Mouse (Mus musculus): ENCODE measurements around the gene Btbd7.

DNA sequence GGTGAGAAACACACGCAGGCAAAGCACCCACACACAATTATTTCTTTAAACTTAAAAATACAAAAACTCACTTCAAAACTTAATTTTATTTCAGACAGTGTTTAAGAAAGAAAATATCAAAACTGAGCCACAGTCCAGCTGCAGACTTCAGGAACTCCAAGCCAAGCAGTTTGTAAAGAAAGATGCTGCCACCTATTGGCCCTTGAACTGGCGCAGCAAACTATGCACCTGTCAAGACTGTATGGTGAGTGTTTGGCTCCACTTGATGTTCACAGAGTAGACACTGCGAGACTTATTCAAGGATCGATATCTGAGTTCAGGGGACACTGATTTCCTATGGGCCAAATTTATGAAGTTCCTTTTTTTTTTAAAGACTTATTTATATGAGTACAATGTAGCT lies 109.3 kb downstream of the Btbd7 start:
- TF ChIP-seq TAL1 (IDR thresholded peaks at IDR 0.05; ENCODE audit: low read length) (no peak), GATA1 (IDR thresholded peaks at IDR 0.05; ENCODE audit: low read length) (no peak)

Measured in erythroblast, embryonic 14.5 days (primary cell).